Mouse (Mus musculus) lung, embryonic 16.5 days (tissue): ENCODE data around the gene Cep55. TPM values are rescaled to one million over a fixed set of nuclear protein-coding genes. Genes with fewer than 3 reads are reported as not detected.

ENCODE experiments used
- ATAC-seq: fragments of 200-750 bp; cut with Nextera tagmentation; 2 replicates; pipeline ENCODE4 v1.8.0; 2017; ENCODE audit warnings: low read depth, mild to moderate bottlenecking, moderate library complexity
- H3K27ac ChIP-seq: fragments of 300-500 bp; sonication (generic); 2 replicates; pipeline ENCODE4 v1.5.1; 2014; ENCODE audit warnings: mild to moderate bottlenecking, control low read depth, low read length
- H3K27me3 ChIP-seq: fragments of 300-500 bp; sonication (generic); 2 replicates; pipeline ENCODE4 v1.6.1; 2014; ENCODE audit warnings: low read depth, low read length, mixed read lengths; ENCODE audit not compliant: control insufficient read depth, insufficient read depth
- H3K36me3 ChIP-seq: fragments of 300-500 bp; sonication (generic); 2 replicates; pipeline ENCODE4 v1.6.1; 2014; ENCODE audit warnings: low read length; ENCODE audit not compliant: control insufficient read depth, insufficient read depth
- H3K4me1 ChIP-seq: fragments of 300-500 bp; sonication (generic); replicated peaks from 2 replicates; pipeline ENCODE4 v1.6.1; 2014; ENCODE audit warnings: low read length, mixed read lengths; ENCODE audit not compliant: control insufficient read depth, insufficient read depth
- H3K4me2 ChIP-seq: fragments of 300-500 bp; sonication (generic); 2 replicates; pipeline ENCODE4 v1.6.1; 2014; ENCODE audit warnings: low read depth, low read length, control low read depth
- H3K4me3 ChIP-seq: fragments of 300-500 bp; sonication (generic); 2 replicates; pipeline ENCODE4 v1.5.1; 2014; ENCODE audit warnings: mild to moderate bottlenecking, low read length, control low read depth
- H3K9ac ChIP-seq: fragments of 300-500 bp; sonication (generic); 2 replicates; pipeline ENCODE4 v1.6.1; 2014; ENCODE audit warnings: low read length, control low read depth
- H3K9me3 ChIP-seq: fragments of 300-500 bp; sonication (generic); 2 replicates; pipeline ENCODE4 v1.6.1; 2016; ENCODE audit warnings: low read length; ENCODE audit not compliant: control insufficient read depth
- WGBS: fragments of 180-500 bp; shearing (Covaris S2); extraction: QIAGEN DNeasy Blood & Tissue Kit; methylation state at CpG from one replicate; pipeline ENCODE4 v1.1.7; 2014; 5-methylcytosine and 5-hydroxymethylcytosine counted together
- polyA plus RNA-seq: library from polyadenylated mRNA; unstranded; fragments of >200 nt; fragmentation: Nextera tagmentation; extraction: Ambion mirVana; gene quantifications from 2 replicates; pipeline ENCODE4 v1.2.1, GENCODE M21; 2015

Gene Cep55
- polyA plus RNA-seq, 1 experiment from 2014 or later, result 46.8 TPM

GRCm38 (mm10) chr19:38109506-38110242, 54.9 kb downstream of the Cep55 start:
- Histone ChIP-seq H3K4me2 (no peak overlapping the region), H3K4me3 (no peak overlapping the region), H3K9ac (no peak overlapping the region), H3K27me3 (no peaks in the 10 kb centered on the region), H3K27ac (no peak overlapping the region), H3K4me1 (no peaks in the 10 kb centered on the region), H3K36me3 (no peaks in the 10 kb centered on the region), H3K9me3 (no peaks in the 10 kb centered on the region)
- ATAC-seq, result no peak
- WGBS, result 88% methylated on average over 15 of the region's 15 CpGs

- no peaks in the 10 kb centered on the region for H3K4me1 ChIP-seq
- H3K9me3 ChIP-seq, result no peaks in the 10 kb centered on the region
- no peak for ATAC-seq
- H3K9ac ChIP-seq, result no peak overlapping the region
- no peaks in the 10 kb centered on the region for H3K27me3 ChIP-seq
- no peak overlapping the region for H3K4me2 ChIP-seq
- WGBS, result 73% methylated on average over 8 of the region's 8 CpGs
- no peak overlapping the region for H3K4me3 ChIP-seq
- no peak overlapping the region for H3K27ac ChIP-seq
- no peaks in the 10 kb centered on the region for H3K36me3 ChIP-seq
These were observed 56.2 kb downstream of the Cep55 start for GRCm38 (mm10) chr19:38111056-38111455.

- Histone ChIP-seq H3K4me3 (no peak overlapping the region), H3K9me3 (no peaks in the 10 kb centered on the region), H3K4me1 (no peaks in the 10 kb centered on the region), H3K9ac (no peak overlapping the region), H3K27ac (no peak overlapping the region), H3K36me3 (no peaks in the 10 kb centered on the region), H3K4me2 (no peak overlapping the region), H3K27me3 (no peaks in the 10 kb centered on the region)
- ATAC-seq, result no peak
- WGBS, result 42% methylated on average over 4 of the region's 4 CpGs
These were observed 57.8 kb downstream of the Cep55 start for GRCm38 (mm10) chr19:38112575-38112974.

GRCm38 (mm10) chr19:38114834-38115491, 60.2 kb downstream of the Cep55 start:
- no peak overlapping the region for H3K4me2 ChIP-seq

GRCm38 (mm10) chr19:38120123-38120760, 65.4 kb downstream of the Cep55 start:
- Histone ChIP-seq H3K9ac (no peak overlapping the region), H3K4me3 (no peak overlapping the region), H3K27me3 (peaks cover 12% of the 10 kb centered on the region; the same call in 1 of the 2 replicates), H3K9me3 (no peaks in the 10 kb centered on the region), H3K27ac (no peak overlapping the region), H3K4me1 (peaks cover 11% of the 10 kb centered on the region), H3K36me3 (no peaks in the 10 kb centered on the region), H3K4me2 (no peak overlapping the region)
- ATAC-seq, result no peak
- 82% methylated on average over 5 of the region's 5 CpGs for WGBS

More at GRCm38 (mm10) chr19:38114834-38115491, 60.2 kb downstream of the Cep55 start:
- H3K4me1 ChIP-seq, result no peaks in the 10 kb centered on the region
- no peaks in the 10 kb centered on the region for H3K9me3 ChIP-seq
- no peaks in the 10 kb centered on the region for H3K36me3 ChIP-seq
- no peak overlapping the region for H3K9ac ChIP-seq
- H3K27ac ChIP-seq, result no peak overlapping the region
- H3K27me3 ChIP-seq, result no peaks in the 10 kb centered on the region
- 88% methylated on average over 7 of the region's 7 CpGs for WGBS
- H3K4me3 ChIP-seq, result no peak overlapping the region
- ATAC-seq, result no peak

GRCm38 (mm10) chr19:38123921-38124320, 69.1 kb downstream of the Cep55 start:
- 24% methylated on average over 9 of the region's 9 CpGs for WGBS
- peak overlapping the region; percentile 65 for H3K9ac ChIP-seq
- H3K4me2 ChIP-seq, result peak overlapping the region; percentile 99
- ATAC-seq, result 0 out of 2 replicates have a peak, but pooled peaks have one; percentile 7
- no peaks in the 10 kb centered on the region for H3K9me3 ChIP-seq
- H3K36me3 ChIP-seq, result no peaks in the 10 kb centered on the region
- no peak overlapping the region for H3K27ac ChIP-seq
- peak overlapping the region; percentile 59 for H3K4me3 ChIP-seq
- peaks cover 12% of the 10 kb centered on the region; the same call in 1 of the 2 replicates for H3K27me3 ChIP-seq
- peaks cover 13% of the 10 kb centered on the region for H3K4me1 ChIP-seq

Other genes starting within 250 kb of the Cep55 start
- gene Myof, start 11.4 kb upstream of the Cep55 start, polyA plus RNA-seq, result 32.3 and 35.2 TPM in 2 replicates
- 3.4 and 4.4 TPM in 2 replicates for gene Ffar4, start 42.1 kb downstream of the Cep55 start, polyA plus RNA-seq
- gene Rbp4, start 70.3 kb downstream of the Cep55 start, polyA plus RNA-seq, result 19.8 and 42.9 TPM in 2 replicates
- gene Pde6c, start 77.8 kb downstream of the Cep55 start, polyA plus RNA-seq, result not detected in 2 replicates
- 29.9 and 31.7 TPM in 2 replicates for gene Fra10ac1, start 169.1 kb downstream of the Cep55 start, polyA plus RNA-seq
- 0.21 and 0.28 TPM in 2 replicates for gene Lgi1, start 209.5 kb downstream of the Cep55 start, polyA plus RNA-seq